Mouse (Mus musculus) T-helper 1 cell (primary cell): ENCODE measurements around the gene Zfp467.

ENCODE experiments used
- in situ Hi-C: fragments of 300-600 bp; cut with MboI, MseI; formaldehyde crosslinking; loops from one replicate; pipeline ENCODE4 v1.15.1; 2025; ENCODE audit warnings: high pct_unique_total_duplicates

Gene Zfp467

GRCm38 (mm10) chr6:48411193-48412092 lies 34.2 kb downstream of the Zfp467 start:
- in situ Hi-C loops: loop anchor here (5.0 kb wide), 1 partner anchor 66 kb away; no protein-coding TSS in a partner anchor

- in situ Hi-C loops: loop anchor here (5.0 kb wide), 1 partner anchor 67 kb away; no protein-coding TSS in a partner anchor
Observed at GRCm38 (mm10) chr6:48410551-48410950, 35.1 kb downstream of the Zfp467 start.

- in situ Hi-C loops: loop anchor here (5.0 kb wide), 1 partner anchor 67 kb away; no protein-coding TSS in a partner anchor
Observed at GRCm38 (mm10) chr6:48409726-48410343, 35.8 kb downstream of the Zfp467 start.

GRCm38 (mm10) chr6:48404071-48404470 lies 41.6 kb downstream of the Zfp467 start:
- in situ Hi-C loops: no loop called here

- in situ Hi-C loops: loop anchor here (10.0 kb wide), 1 partner anchor 715 kb away; no protein-coding TSS in a partner anchor
Observed at GRCm38 (mm10) chr6:48399906-48400305, 45.7 kb downstream of the Zfp467 start.

- in situ Hi-C loops: loop anchor here (10.0 kb wide), 1 partner anchor 713 kb away; no protein-coding TSS in a partner anchor
Observed at GRCm38 (mm10) chr6:48397336-48397735, 48.3 kb downstream of the Zfp467 start.

GRCm38 (mm10) chr6:48396686-48397085 lies 48.9 kb downstream of the Zfp467 start:
- in situ Hi-C loops: loop anchor here (10.0 kb wide), 1 partner anchor 712 kb away; no protein-coding TSS in a partner anchor

GRCm38 (mm10) chr6:48396008-48396595 lies 49.5 kb downstream of the Zfp467 start:
- in situ Hi-C loops: loop anchor here (10.0 kb wide), 1 partner anchor 711 kb away; no protein-coding TSS in a partner anchor

GRCm38 (mm10) chr6:48395105-48396007 lies 50.3 kb downstream of the Zfp467 start, which contains the start of gene Krba1:
Gene Krba1 (plus strand): TSS chr6:48395586.
- in situ Hi-C loops: loop anchor here (10.0 kb wide), 1 partner anchor 711 kb away; no protein-coding TSS in a partner anchor

- in situ Hi-C loops: loop anchor here (10.0 kb wide), 1 partner anchor 709 kb away; no protein-coding TSS in a partner anchor
Observed at GRCm38 (mm10) chr6:48393811-48394210, 51.8 kb downstream of the Zfp467 start.

- in situ Hi-C loops: no loop called here
Observed at GRCm38 (mm10) chr6:48388221-48388620, 57.4 kb downstream of the Zfp467 start.
